8 mouse cellular contexts compared by ENCODE assay signal in genomic region chr11:55032286-55032685, GRCm38 (mm10). TPM values are rescaled to one million over a fixed set of nuclear protein-coding genes. Genes with fewer than 3 reads are reported as not detected.
DNase-seq lines count a peak whose midpoint lies in the region; ATAC-seq and TF ChIP-seq lines count a peak whose summit lies in the region.

No protein-coding gene starts in this region.

- H3K4me2 ChIP-seq in CH12.LX (ENCODE audit: insufficient read depth, low read depth, poor library complexity, severe bottlenecking) = peak overlapping the region; percentile 97
- H3K4me2 ChIP-seq in forebrain, embryonic 14.5 days (ENCODE audit: low read length) = peak overlapping the region; percentile 96
- peak overlapping the region; percentile 75 for H3K4me2 ChIP-seq in liver, embryonic 14.5 days (ENCODE audit: low read depth)

- H3K79me2 ChIP-seq in heart, adult 2 months (replicated peaks; ENCODE audit: control insufficient read depth, insufficient read depth, low read length) = peaks cover 1% of the 10 kb centered on the region; the same call in 1 of the 2 replicates
- H3K79me2 ChIP-seq in CH12.LX (replicated peaks; ENCODE audit: control insufficient read depth, extremely low read depth, insufficient read depth, poor library complexity, severe bottlenecking) = peaks cover 34% of the 10 kb centered on the region

- H3K27ac ChIP-seq in heart, adult 2 months = peak overlapping the region; percentile 97
- peak overlapping the region; percentile 41; the same call in 1 of the 2 replicates for H3K27ac ChIP-seq in CH12.LX (ENCODE audit: insufficient read depth, low read depth)
- H3K27ac ChIP-seq in forebrain, embryonic 14.5 days (ENCODE audit: low read depth, low read length) = no peak overlapping the region
- no peak overlapping the region for H3K27ac ChIP-seq in liver, embryonic 14.5 days

- peaks cover 14% of the 10 kb centered on the region for H3K4me1 ChIP-seq in heart, adult 2 months (ENCODE audit: control insufficient read depth, insufficient read depth, low read length)
- H3K4me1 ChIP-seq in CH12.LX (ENCODE audit: control insufficient read depth in 1 of 2, insufficient read depth in 2 of 2) = peaks cover 26 to 64% of the 10 kb centered on the region in 2 experiments
- H3K4me1 ChIP-seq in forebrain, embryonic 14.5 days (ENCODE audit: control insufficient read depth, insufficient read depth, low read length) = peaks cover 13% of the 10 kb centered on the region; the same call in 1 of the 2 replicates
- peaks cover 4 to 18% of the 10 kb centered on the region in 2 experiments; a peak in 2 of 4 replicates for H3K4me1 ChIP-seq in liver, embryonic 14.5 days (replicated peaks; ENCODE audit: control insufficient read depth in 2 of 2, insufficient read depth in 2 of 2, low read length in 1 of 2)

- no peaks in the 10 kb centered on the region for H3K9me3 ChIP-seq in CH12.LX (replicated peaks; ENCODE audit: low read length)
- H3K9me3 ChIP-seq in forebrain, embryonic 14.5 days (replicated peaks; ENCODE audit: control insufficient read depth, low read length) = no peaks in the 10 kb centered on the region
- H3K9me3 ChIP-seq in liver, embryonic 14.5 days (ENCODE audit: control insufficient read depth, low read length) = no peaks in the 10 kb centered on the region

- no peak for TF ChIP-seq RAD21 in CH12.LX (IDR thresholded peaks at IDR 0.05; ENCODE audit: low read depth, low read length)

- in situ Hi-C loops in CH12.LX (cut with MboI; ENCODE audit: low pct_ligation_motif_present, low pct_unique_long_range_greater_than_20kb, low sequenced_read_pairs) = no loop called here

- no peak for ATAC-seq in forebrain, embryonic 14.5 days
- ATAC-seq in liver, embryonic 14.5 days (ENCODE audit: insufficient read depth) = no peak

- H3K9ac ChIP-seq in heart, adult 2 months (ENCODE audit: low read depth, low read length) = peak overlapping the region; percentile 88
- peak overlapping the region; percentile 77 for H3K9ac ChIP-seq in CH12.LX (ENCODE audit: insufficient read depth, low read depth)
- peak overlapping the region; percentile 69; the same call in 1 of the 2 replicates for H3K9ac ChIP-seq in forebrain, embryonic 14.5 days (ENCODE audit: low read length)
- H3K9ac ChIP-seq in liver, embryonic 14.5 days (replicated peaks) = no peak overlapping the region

- peak overlapping the region; percentile 75 for H3K4me3 ChIP-seq in heart, adult 2 months
- H3K4me3 ChIP-seq in CH12.LX (replicated peaks in 1 of 3; ENCODE audit: low read depth in 2 of 3, low read length in 2 of 3, poor library complexity in 1 of 3) = peak overlapping the region; percentile 72 to 86 (median 86)
- peak overlapping the region; percentile 53 for H3K4me3 ChIP-seq in forebrain, embryonic 14.5 days (ENCODE audit: low read depth, low read length)
- peak overlapping the region; percentile 47 to 60 for H3K4me3 ChIP-seq in liver, embryonic 14.5 days (ENCODE audit: insufficient read depth in 1 of 2, low read depth in 2 of 2, low read length in 2 of 2)

- TF ChIP-seq POLR2A in heart, adult 2 months (IDR thresholded peaks at IDR 0.05; ENCODE audit: insufficient read depth, low read depth, low read length) = no peak
- TF ChIP-seq POLR2A in CH12.LX (IDR thresholded peaks at IDR 0.05; ENCODE audit: low read depth, low read length) = no peak

- 1% methylated on average over 5 of the region's 5 CpGs for WGBS in heart, adult 2 months
- 33% methylated on average over 5 of the region's 5 CpGs for WGBS in forebrain, embryonic 14.5 days
- 21% methylated on average over 5 of the region's 5 CpGs for WGBS in liver, embryonic 14.5 days (ENCODE audit: insufficient replicate concordance)

- no peaks in the 10 kb centered on the region for H3K27me3 ChIP-seq in heart, adult 2 months (ENCODE audit: control insufficient read depth, insufficient read depth, low read length)
- no peaks in the 10 kb centered on the region for H3K27me3 ChIP-seq in CH12.LX (replicated peaks)
- H3K27me3 ChIP-seq in forebrain, embryonic 14.5 days (replicated peaks; ENCODE audit: control insufficient read depth, insufficient read depth, low read length) = 0 out of 2 replicates have a peak, but pooled peaks cover 3% of the 10 kb centered on the region
- H3K27me3 ChIP-seq in liver, embryonic 14.5 days (ENCODE audit: control insufficient read depth, insufficient read depth, low read length) = no peaks in the 10 kb centered on the region

- no peak for DNase-seq in heart, adult 2 months
- DNase-seq in heart, postnatal 4 days = no peak
- DNase-seq in CH12.LX (ENCODE audit: extremely low read depth) = no peak
- DNase-seq in forebrain, embryonic 14.5 days (ENCODE audit: low spot score) = no peak
- no peak for DNase-seq in liver, embryonic 14.5 days (ENCODE audit: low read depth in 3 of 3, low spot score in 3 of 3)
- no peak for DNase-seq in retina, postnatal 1 day
- DNase-seq in c-Kit-positive CD71-positive TER-119-positive erythroid progenitor cells, embryonic 14.5 days (ENCODE audit: low spot score) = no peak
- no peak for DNase-seq in layer of hippocampus, postnatal 25 days (ENCODE audit: extremely low spot score in 1 of 2, low spot score in 1 of 2)

- TF ChIP-seq CTCF in heart, adult 2 months (IDR thresholded peaks at IDR 0.05) = no peak
- TF ChIP-seq CTCF in CH12.LX (conservative IDR thresholded peaks at IDR 0.05 in 1 of 2, IDR thresholded peaks at IDR 0.05 in 1 of 2; ENCODE audit: low read depth in 2 of 2, low read length in 2 of 2) = no peak
- TF ChIP-seq CTCF in liver, embryonic 14.5 days (IDR thresholded peaks at IDR 0.05; ENCODE audit: low read depth) = no peak

- dilution Hi-C loops in CH12.LX (cut with MboI; ENCODE audit: extremely low pct_ligation_motif_present, extremely low pct_unique_long_range_greater_than_20kb, low sequenced_read_pairs) = no loop called here

- H3K36me3 ChIP-seq in heart, adult 2 months (ENCODE audit: control insufficient read depth, insufficient read depth, low read length) = peaks cover 4% of the 10 kb centered on the region
- peaks cover 0 to 8% of the 10 kb centered on the region in 2 experiments for H3K36me3 ChIP-seq in CH12.LX (replicated peaks in 1 of 2; ENCODE audit: control insufficient read depth in 1 of 2, insufficient read depth in 1 of 2, low read length in 1 of 2)
- H3K36me3 ChIP-seq in forebrain, embryonic 14.5 days (ENCODE audit: control insufficient read depth, insufficient read depth, low read length) = no peaks in the 10 kb centered on the region
- H3K36me3 ChIP-seq in liver, embryonic 14.5 days (replicated peaks; ENCODE audit: control insufficient read depth, insufficient read depth, low read depth) = no peaks in the 10 kb centered on the region

- intact Hi-C loops in heart, adult 2 months (cut with DNase I) = loop anchor here (2.0 kb wide), 1 partner anchor 15 kb away; no protein-coding TSS in a partner anchor

- TF ChIP-seq EP300 in heart, adult 2 months (IDR thresholded peaks at IDR 0.05; ENCODE audit: insufficient read depth, low read depth, low read length) = no peak
- no peak for TF ChIP-seq EP300 in CH12.LX (IDR thresholded peaks at IDR 0.05; ENCODE audit: low read length)
- TF ChIP-seq EP300 in liver, embryonic 14.5 days (IDR thresholded peaks at IDR 0.05; ENCODE audit: low read depth) = no peak

TF ChIP-seq in CH12.LX, 34 proteins besides CTCF, POLR2A, EP300 and RAD21:
- TF ChIP-seq TCF12 (IDR thresholded peaks at IDR 0.05; ENCODE audit: low read depth, low read length) (no peak), MAFK (IDR thresholded peaks at IDR 0.05; ENCODE audit: insufficient replicate concordance, low read length) (no peak), ETS1 (conservative IDR thresholded peaks at IDR 0.05; ENCODE audit: low read depth, low read length) (no peak), USF2 (conservative IDR thresholded peaks at IDR 0.05; ENCODE audit: low read depth, low read length) (no peak)

RNA-seq across cellular contexts. Expression of gene Anxa6, which starts 1.0 kb away (rescaled TPM):
- total RNA-seq in heart, adult 2 months (2021) = 100 to 1,000 TPM; 205 to 213 TPM
- 136 and 193 TPM in 2 replicates for polyA plus RNA-seq in heart, adult 2 months (2012; rRNA removed)
- 100 to 1,000 TPM; 355 to 365 TPM for total RNA-seq in heart, postnatal 4 days (2021)
- total RNA-seq in CH12.LX (2012; rRNA removed) (163 and 168 TPM in 2 replicates), CH12.LX (2014; rRNA removed) (115 and 125 TPM in 2 replicates)
- polyA plus RNA-seq in CH12.LX (2012; ENCODE audit: insufficient read length, low read depth) = 162 and 163 TPM in 2 replicates
- polyA plus RNA-seq in forebrain, embryonic 14.5 days (2014; fragmentation: Nextera tagmentation; extraction: Ambion mirVana) = 41.6 and 48.5 TPM in 2 replicates
- 21.2 and 24.2 TPM in 2 replicates for polyA plus RNA-seq in liver, embryonic 14.5 days (2012; rRNA removed)
- 36.7 and 42.1 TPM in 2 replicates for polyA plus RNA-seq in liver, embryonic 14.5 days (2014; fragmentation: Nextera tagmentation; extraction: Ambion mirVana)
- total RNA-seq in layer of hippocampus, postnatal 25 days (2021) = 10 to 100 TPM; 95.7 to 97.1 TPM

RNA-seq across cellular contexts. Expression of gene Ccdc69, which starts 45.6 kb away (rescaled TPM):
- 1 to 10 TPM; 6.5 to 9.7 TPM for total RNA-seq in heart, adult 2 months (2021)
- 9.2 and 24.8 TPM in 2 replicates for polyA plus RNA-seq in heart, adult 2 months (2012; rRNA removed)
- 10 to 100 TPM in 1 of 2 experiments, 1 to 10 TPM in 1; 9.2 to 12.2 TPM for total RNA-seq in heart, postnatal 4 days (2021)
- total RNA-seq in CH12.LX (2012; rRNA removed) (4.3 and 4.4 TPM in 2 replicates), CH12.LX (2014; rRNA removed) (0.27 TPM in 1 of 2 replicates, not detected in the other)
- 0.23 and 0.61 TPM in 2 replicates for polyA plus RNA-seq in CH12.LX (2012; ENCODE audit: insufficient read length, low read depth)
- polyA plus RNA-seq in forebrain, embryonic 14.5 days (2014; fragmentation: Nextera tagmentation; extraction: Ambion mirVana) = 0.20 and 0.56 TPM in 2 replicates
- polyA plus RNA-seq in liver, embryonic 14.5 days (2012; rRNA removed) = 0.61 and 0.77 TPM in 2 replicates
- 1.0 and 1.1 TPM in 2 replicates for polyA plus RNA-seq in liver, embryonic 14.5 days (2014; fragmentation: Nextera tagmentation; extraction: Ambion mirVana)
- under 1 TPM; 0.37 to 0.52 TPM for total RNA-seq in layer of hippocampus, postnatal 25 days (2021)

Comparison
In these comparisons a context has a peak if more than half of its experiments do, and no peak if none do; other contexts are left out.
1. H3K27ac ChIP-seq: peak in heart, adult 2 months (single experiment) and CH12.LX (single experiment); none in forebrain, embryonic 14.5 days (single experiment) and liver, embryonic 14.5 days (single experiment).
2. Peak in every context shown above with its lines, with median percentiles within 50 percentile points of each other: H3K4me3 ChIP-seq and H3K4me2 ChIP-seq.